Mouse (Mus musculus) lung, embryonic 16.5 days (tissue): ENCODE results near the gene Zfp580. TPM values are rescaled to one million over a fixed set of nuclear protein-coding genes. Genes with fewer than 3 reads are reported as not detected.

Experiments used
- ATAC-seq: fragments of 200-750 bp; cut with Nextera tagmentation; 2 replicates; pipeline ENCODE4 v1.8.0; 2017; ENCODE audit warnings: low read depth, mild to moderate bottlenecking, moderate library complexity
- H3K27ac ChIP-seq: fragments of 300-500 bp; sonication (generic); 2 replicates; pipeline ENCODE4 v1.5.1; 2014; ENCODE audit warnings: mild to moderate bottlenecking, control low read depth, low read length
- H3K27me3 ChIP-seq: fragments of 300-500 bp; sonication (generic); 2 replicates; pipeline ENCODE4 v1.6.1; 2014; ENCODE audit warnings: low read depth, low read length, mixed read lengths; ENCODE audit not compliant: control insufficient read depth, insufficient read depth
- H3K36me3 ChIP-seq: fragments of 300-500 bp; sonication (generic); 2 replicates; pipeline ENCODE4 v1.6.1; 2014; ENCODE audit warnings: low read length; ENCODE audit not compliant: control insufficient read depth, insufficient read depth
- H3K4me1 ChIP-seq: fragments of 300-500 bp; sonication (generic); replicated peaks from 2 replicates; pipeline ENCODE4 v1.6.1; 2014; ENCODE audit warnings: low read length, mixed read lengths; ENCODE audit not compliant: control insufficient read depth, insufficient read depth
- H3K4me2 ChIP-seq: fragments of 300-500 bp; sonication (generic); 2 replicates; pipeline ENCODE4 v1.6.1; 2014; ENCODE audit warnings: low read depth, low read length, control low read depth
- H3K4me3 ChIP-seq: fragments of 300-500 bp; sonication (generic); 2 replicates; pipeline ENCODE4 v1.5.1; 2014; ENCODE audit warnings: mild to moderate bottlenecking, low read length, control low read depth
- H3K9ac ChIP-seq: fragments of 300-500 bp; sonication (generic); 2 replicates; pipeline ENCODE4 v1.6.1; 2014; ENCODE audit warnings: low read length, control low read depth
- H3K9me3 ChIP-seq: fragments of 300-500 bp; sonication (generic); 2 replicates; pipeline ENCODE4 v1.6.1; 2016; ENCODE audit warnings: low read length; ENCODE audit not compliant: control insufficient read depth
- WGBS: fragments of 180-500 bp; shearing (Covaris S2); extraction: QIAGEN DNeasy Blood & Tissue Kit; methylation state at CpG from one replicate; pipeline ENCODE4 v1.1.7; 2014; 5-methylcytosine and 5-hydroxymethylcytosine counted together
- polyA plus RNA-seq: library from polyadenylated mRNA; unstranded; fragments of >200 nt; fragmentation: Nextera tagmentation; extraction: Ambion mirVana; gene quantifications from 2 replicates; pipeline ENCODE4 v1.2.1, GENCODE M21; 2015

Zfp580 gene
- polyA plus RNA-seq, 1 experiment from 2014 or later, result 27.0 TPM

GRCm38 (mm10) chr7:5030554-5031275, 20.6 kb upstream of the Zfp580 start:
- no peak for ATAC-seq
- Histone ChIP-seq H3K36me3 (peaks cover 78% of the 10 kb centered on the region), H3K4me1 (no peaks in the 10 kb centered on the region), H3K4me2 (no peak overlapping the region), H3K27ac (no peak overlapping the region), H3K9me3 (peaks cover 41% of the 10 kb centered on the region), H3K9ac (no peak overlapping the region), H3K27me3 (no peaks in the 10 kb centered on the region), H3K4me3 (no peak overlapping the region)
- 89% methylated on average over 63 of the region's 63 CpGs for WGBS

DNA sequence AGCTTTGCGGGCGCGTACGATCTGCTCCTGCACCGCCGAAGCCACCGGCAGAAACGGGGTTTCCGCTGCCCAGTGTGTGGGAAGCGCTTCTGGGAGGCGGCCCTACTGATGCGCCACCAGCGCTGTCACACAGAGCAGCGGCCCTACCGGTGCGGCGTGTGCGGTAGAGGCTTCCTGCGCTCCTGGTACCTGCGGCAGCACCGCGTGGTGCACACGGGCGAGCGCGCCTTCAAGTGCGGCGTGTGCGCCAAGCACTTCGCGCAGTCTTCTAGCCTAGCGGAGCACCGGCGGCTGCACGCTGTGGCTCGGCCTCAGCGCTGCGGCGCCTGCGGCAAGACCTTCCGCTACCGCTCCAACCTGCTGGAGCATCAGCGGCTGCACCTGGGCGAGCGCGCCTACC, 19.8 kb upstream of the Zfp580 start:
- H3K27ac ChIP-seq, result no peak overlapping the region
- peaks cover 84% of the 10 kb centered on the region for H3K36me3 ChIP-seq
- H3K4me2 ChIP-seq, result no peak overlapping the region
- WGBS, result 84% methylated on average over 45 of the region's 46 CpGs
- no peaks in the 10 kb centered on the region for H3K27me3 ChIP-seq
- no peak for ATAC-seq
- peaks cover 41% of the 10 kb centered on the region for H3K9me3 ChIP-seq
- H3K4me3 ChIP-seq, result no peak overlapping the region
- no peaks in the 10 kb centered on the region for H3K4me1 ChIP-seq
- H3K9ac ChIP-seq, result no peak overlapping the region

- 81% methylated on average over 3 of the region's 3 CpGs for WGBS
- Histone ChIP-seq H3K4me2 (no peak within 1 kb of the TSS), H3K9me3 (peaks cover 40% of the 10 kb centered on the region), H3K4me3 (no peak within 1 kb of the TSS), H3K36me3 (peaks cover 72% of the 10 kb centered on the region), H3K9ac (no peak within 1 kb of the TSS), H3K27me3 (no peaks in the 10 kb centered on the region), H3K4me1 (peaks cover 5% of the 10 kb centered on the region; the same call in 1 of the 2 replicates), H3K27ac (no peak within 1 kb of the TSS)
- ATAC-seq, result no peak
Observed at GRCm38 (mm10) chr7:5033818-5034217, 17.5 kb upstream of the Zfp580 start, which contains the start of gene 4632433K11Rik. 4632433K11Rik (plus strand) TSS chr7:5034118.

- no peak for ATAC-seq
- Histone ChIP-seq H3K9ac (no peak overlapping the region), H3K27ac (no peak overlapping the region), H3K4me3 (no peak overlapping the region), H3K36me3 (peaks cover 54% of the 10 kb centered on the region), H3K9me3 (peaks cover 22% of the 10 kb centered on the region), H3K27me3 (no peaks in the 10 kb centered on the region), H3K4me2 (no peak overlapping the region), H3K4me1 (peaks cover 12% of the 10 kb centered on the region; the same call in 1 of the 2 replicates)
- 96% methylated on average over 17 of the region's 17 CpGs for WGBS
Observed at GRCm38 (mm10) chr7:5035628-5036027, 15.7 kb upstream of the Zfp580 start.

DNA sequence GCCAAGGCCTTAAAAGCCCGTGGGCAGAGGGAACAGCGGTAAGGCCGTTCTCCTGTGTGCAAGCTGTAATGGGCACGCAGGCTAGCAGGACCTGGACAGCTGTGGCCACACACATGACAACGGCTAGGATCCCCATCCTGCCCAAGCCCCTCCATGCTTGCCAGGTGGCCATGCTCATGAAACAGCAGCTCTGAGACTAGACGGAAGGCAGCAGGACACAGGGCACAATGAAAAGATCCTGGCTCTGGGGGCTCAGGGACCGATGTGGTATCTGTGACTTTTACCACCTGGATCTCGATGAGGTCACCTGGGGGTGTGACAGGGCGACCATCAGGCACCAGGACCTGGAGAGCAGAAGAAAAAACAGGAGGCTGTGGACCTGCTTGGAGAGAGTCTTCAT, 15.2 kb upstream of the Zfp580 start:
- Histone ChIP-seq H3K27ac (no peak overlapping the region), H3K9ac (no peak overlapping the region), H3K27me3 (no peaks in the 10 kb centered on the region), H3K36me3 (peaks cover 49% of the 10 kb centered on the region), H3K4me3 (no peak overlapping the region), H3K4me1 (peaks cover 12% of the 10 kb centered on the region; the same call in 1 of the 2 replicates), H3K9me3 (peaks cover 17% of the 10 kb centered on the region), H3K4me2 (no peak overlapping the region)
- ATAC-seq, result no peak
- 89% methylated on average over 9 of the region's 9 CpGs for WGBS

GRCm38 (mm10) chr7:5037026-5037425, 14.3 kb upstream of the Zfp580 start:
- H3K36me3 ChIP-seq, result peaks cover 40% of the 10 kb centered on the region
- peaks cover 8% of the 10 kb centered on the region for H3K9me3 ChIP-seq
- WGBS, result 92% methylated on average over 7 of the region's 7 CpGs

DNA sequence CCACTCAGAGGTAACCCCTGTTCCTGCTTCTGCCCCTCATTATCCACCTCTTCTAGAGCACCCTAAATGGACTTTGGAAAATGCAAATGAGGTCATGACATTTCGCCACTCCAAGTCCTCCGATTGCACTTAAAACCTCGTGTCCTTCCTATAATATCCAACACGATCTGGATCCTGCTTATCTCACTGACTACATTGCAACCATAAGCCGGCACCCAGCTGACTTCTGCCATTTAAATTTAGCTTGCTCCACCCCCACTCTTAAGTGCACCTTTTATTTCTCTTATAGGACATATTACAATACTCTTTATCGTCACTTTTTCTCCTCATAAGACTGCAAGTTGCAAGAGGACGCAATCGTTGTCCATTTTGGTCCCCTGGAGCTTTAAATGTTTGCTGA, 13.9 kb upstream of the Zfp580 start:
- Histone ChIP-seq H3K9ac (no peak overlapping the region), H3K9me3 (peaks cover 5% of the 10 kb centered on the region; the same call in 1 of the 2 replicates), H3K27me3 (no peaks in the 10 kb centered on the region), H3K4me2 (peak overlapping the region; percentile 67), H3K4me3 (peak overlapping the region; percentile 90), H3K27ac (peak overlapping the region; percentile 97; the same call in 1 of the 2 replicates), H3K4me1 (peaks cover 12% of the 10 kb centered on the region; the same call in 1 of the 2 replicates), H3K36me3 (peaks cover 35% of the 10 kb centered on the region)
- ATAC-seq, result no peak
- WGBS, result 86% methylated on average over 8 of the region's 8 CpGs

More at GRCm38 (mm10) chr7:5037026-5037425, 14.3 kb upstream of the Zfp580 start:
- no peak overlapping the region for H3K9ac ChIP-seq
- H3K4me2 ChIP-seq, result no peak overlapping the region
- no peaks in the 10 kb centered on the region for H3K27me3 ChIP-seq
- H3K27ac ChIP-seq, result no peak overlapping the region
- H3K4me1 ChIP-seq, result peaks cover 12% of the 10 kb centered on the region; the same call in 1 of the 2 replicates
- no peak overlapping the region for H3K4me3 ChIP-seq
- ATAC-seq, result no peak

DNA sequence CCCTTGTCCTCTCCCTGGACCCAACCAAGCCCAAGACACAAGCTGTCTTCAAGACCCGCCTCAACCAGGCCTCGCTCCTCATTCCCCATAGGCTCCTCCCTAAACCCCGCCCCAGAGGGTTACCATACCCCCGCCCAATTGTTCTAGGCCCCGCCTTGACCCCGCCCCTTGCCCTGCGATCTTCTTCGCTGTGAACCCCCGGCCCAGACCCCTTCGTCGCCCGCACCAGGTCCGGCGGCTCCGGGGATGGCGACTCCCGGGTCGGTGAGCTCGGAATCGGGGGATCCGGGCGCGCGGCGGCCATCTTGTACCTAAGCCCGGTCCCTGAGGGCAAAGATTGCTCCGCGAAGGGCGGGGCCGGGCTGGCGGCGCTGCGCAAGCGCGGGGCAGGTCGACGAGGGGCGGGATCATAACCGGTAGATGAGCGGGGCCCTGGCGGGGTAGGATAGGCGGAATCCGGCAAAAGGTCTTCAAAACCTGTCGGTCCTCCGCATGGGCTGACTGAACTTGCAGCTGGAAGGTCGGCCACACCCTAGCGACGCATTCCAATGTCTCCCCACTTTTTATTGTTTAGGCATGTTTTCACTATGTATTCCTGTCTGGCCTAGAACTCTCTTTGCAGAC, 13.1 kb upstream of the Zfp580 start, which contains the start of gene Zfp784:
Zfp784 (minus strand) TSS at position 338 of the 624 bp plus-strand sequence.
- ATAC-seq, result peak; percentile 97
- Histone ChIP-seq H3K4me2 (peak within 1 kb of the TSS; percentile 67), H3K9ac (peak within 1 kb of the TSS; percentile 92), H3K36me3 (peaks cover 28% of the 10 kb centered on the region), H3K9me3 (peaks cover 5% of the 10 kb centered on the region; the same call in 1 of the 2 replicates), H3K4me1 (peaks cover 12% of the 10 kb centered on the region; the same call in 1 of the 2 replicates), H3K4me3 (peak within 1 kb of the TSS; percentile 90), H3K27ac (peak within 1 kb of the TSS; percentile 97), H3K27me3 (no peaks in the 10 kb centered on the region)
- WGBS, result under 1% methylated on average over 48 of the region's 48 CpGs

- H3K27ac ChIP-seq, result peak overlapping the region; percentile 97
- peaks cover 21% of the 10 kb centered on the region for H3K36me3 ChIP-seq
- H3K4me2 ChIP-seq, result peak overlapping the region; percentile 67
- no peaks in the 10 kb centered on the region for H3K27me3 ChIP-seq
- 19% methylated on average over 5 of the region's 5 CpGs for WGBS
- no peak for ATAC-seq
- H3K4me3 ChIP-seq, result peak overlapping the region; percentile 90
- peaks cover 12% of the 10 kb centered on the region; the same call in 1 of the 2 replicates for H3K4me1 ChIP-seq
- peak overlapping the region; percentile 92 for H3K9ac ChIP-seq
- peaks cover 5% of the 10 kb centered on the region; the same call in 1 of the 2 replicates for H3K9me3 ChIP-seq
Observed at GRCm38 (mm10) chr7:5038940-5039339, 12.4 kb upstream of the Zfp580 start.
